Mouse (Mus musculus) mouse trophoblast stem cell (cell line): ENCODE data around the gene Acadm.

ENCODE experiments used
- in situ Hi-C, 2 experiments: fragments of 300-500 bp; cut with MseI, MboI; formaldehyde crosslinking; loops; 2 replicates in 1 of 2; 3 replicates in 1 of 2; pipeline ENCODE4 v1.15.1; 2025

The Acadm gene

DNA sequence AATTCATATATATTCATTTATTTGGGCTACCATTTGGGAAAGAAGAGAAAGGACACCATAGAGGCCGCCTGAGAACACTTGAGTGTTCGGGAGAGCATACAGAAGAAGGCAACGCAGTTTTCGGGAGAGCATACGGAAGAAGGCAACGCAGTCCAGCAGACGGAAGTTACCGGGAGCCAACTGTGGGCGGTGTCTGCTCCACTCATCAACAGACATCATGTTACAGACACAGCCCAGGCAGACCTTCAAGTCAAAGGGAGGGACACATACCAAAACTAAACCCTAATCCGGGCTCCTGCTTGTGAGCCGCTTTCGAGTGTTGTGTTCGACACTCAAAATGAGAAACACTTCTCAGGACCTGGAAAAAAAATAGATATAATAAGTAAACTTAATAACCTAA is 2.8 kb downstream of the Acadm start:
- in situ Hi-C loops, result no loop called here

DNA sequence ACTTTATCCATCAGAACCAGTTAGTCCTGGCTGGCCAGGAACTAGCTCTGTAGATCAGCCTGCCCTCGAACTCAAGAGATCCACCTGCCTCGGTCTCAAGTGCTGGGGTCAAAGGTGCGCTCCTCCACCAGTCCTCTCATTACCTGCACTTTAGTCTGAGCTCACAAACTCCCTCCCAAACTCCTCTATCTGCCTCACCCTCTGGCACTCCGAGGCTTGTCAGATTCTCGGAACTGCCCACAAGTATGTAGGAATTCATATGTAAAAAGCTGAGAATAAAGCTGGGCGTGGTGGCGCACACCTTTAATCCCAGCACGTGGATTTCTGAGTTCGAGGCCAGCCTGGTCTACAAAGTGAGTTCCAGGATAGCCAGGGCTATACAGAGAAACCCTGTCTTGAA is 3.9 kb downstream of the Acadm start:
- in situ Hi-C loops, result no loop called here

DNA sequence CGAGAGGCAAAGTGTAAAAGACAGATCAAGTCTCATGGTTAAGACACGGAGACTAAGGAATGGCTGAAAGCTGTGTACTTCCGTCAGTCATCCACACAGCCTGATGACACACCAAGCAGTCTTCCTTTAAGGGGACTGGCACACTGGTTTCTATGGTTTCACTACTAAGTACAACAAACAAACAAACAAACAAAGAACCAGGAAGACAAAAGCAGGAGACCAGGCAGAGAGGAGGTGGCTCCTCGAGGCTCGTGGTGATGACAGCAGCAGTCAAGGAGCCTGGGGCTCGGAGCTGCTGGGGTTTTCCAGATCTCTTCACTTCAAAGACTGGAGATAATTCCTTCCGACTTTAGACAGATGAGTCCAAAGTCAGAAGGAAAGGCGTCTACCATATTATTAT is 4.4 kb downstream of the Acadm start:
- in situ Hi-C loops, result no loop called here

DNA sequence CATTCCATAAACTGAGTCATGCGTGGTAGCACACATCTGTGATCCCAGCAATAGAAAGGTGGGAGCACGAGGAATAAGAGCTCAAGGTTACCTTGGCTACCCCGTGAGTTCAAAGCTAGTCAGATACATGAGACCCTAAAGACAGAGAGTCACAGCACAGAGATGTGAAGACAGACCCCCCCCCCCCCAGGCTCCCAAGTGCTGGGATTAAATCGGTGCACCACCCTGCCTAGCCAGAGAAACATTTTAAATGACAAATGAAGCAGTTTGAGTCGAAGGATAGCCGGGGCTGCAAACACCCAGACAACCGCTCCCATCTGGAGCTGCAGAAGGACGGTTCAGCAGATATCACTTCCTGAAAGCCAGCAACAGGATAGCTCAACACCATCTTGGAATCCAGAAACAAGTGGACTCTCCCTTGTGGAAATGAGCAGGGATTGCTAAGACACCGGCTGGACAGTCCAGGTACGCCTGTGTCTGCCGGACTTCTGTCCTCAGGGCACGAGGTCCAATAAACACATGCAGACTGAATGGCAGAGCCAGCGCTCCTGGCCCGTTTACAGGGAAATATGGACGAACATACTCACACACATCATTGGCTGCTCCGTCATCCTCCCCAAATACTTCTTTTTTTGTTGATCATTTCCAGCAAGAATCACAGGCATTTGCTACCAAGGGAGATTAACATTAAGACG is 7.2 kb downstream of the Acadm start:
- in situ Hi-C loops, result no loop called here

DNA sequence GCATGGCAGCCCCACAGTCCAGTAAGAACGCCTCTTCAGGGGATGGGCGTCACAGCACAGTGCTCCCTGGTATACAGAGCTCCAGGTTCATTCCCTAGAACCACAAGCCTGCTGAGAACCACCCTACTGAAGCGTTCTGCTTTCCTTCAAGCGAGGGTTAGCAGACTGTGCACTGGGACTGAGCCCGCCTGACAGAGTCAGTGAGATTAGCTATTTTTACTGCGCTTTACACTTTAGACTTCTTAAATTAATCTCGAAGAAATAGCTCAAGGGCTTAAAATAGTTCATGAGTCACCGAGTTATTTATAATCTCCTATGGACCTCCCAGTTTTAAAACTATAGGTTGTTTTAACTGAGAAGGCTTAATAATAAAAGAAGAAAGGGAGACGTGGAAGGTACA is 8.6 kb downstream of the Acadm start:
- in situ Hi-C loops, result no loop called here

DNA sequence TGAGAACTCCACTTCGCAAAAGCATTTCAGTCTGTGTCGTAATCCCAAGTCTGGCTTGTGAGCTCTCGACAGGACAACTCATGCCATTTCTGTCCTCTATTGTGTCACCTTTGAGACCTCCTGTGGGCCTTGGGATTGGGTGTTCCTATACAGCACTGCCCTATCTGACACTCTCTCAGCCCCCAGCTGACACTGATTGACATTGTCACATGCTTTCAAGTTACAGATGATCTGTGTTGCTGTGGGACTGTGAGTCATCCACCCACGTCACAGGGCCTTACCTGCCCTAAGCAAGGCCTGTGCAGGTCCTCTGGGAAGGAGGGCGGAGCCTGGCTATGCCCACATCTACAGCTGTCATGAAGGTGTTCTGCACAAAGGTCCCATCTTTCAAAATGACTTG is 12.0 kb downstream of the Acadm start:
- in situ Hi-C loops, result no loop called here

DNA sequence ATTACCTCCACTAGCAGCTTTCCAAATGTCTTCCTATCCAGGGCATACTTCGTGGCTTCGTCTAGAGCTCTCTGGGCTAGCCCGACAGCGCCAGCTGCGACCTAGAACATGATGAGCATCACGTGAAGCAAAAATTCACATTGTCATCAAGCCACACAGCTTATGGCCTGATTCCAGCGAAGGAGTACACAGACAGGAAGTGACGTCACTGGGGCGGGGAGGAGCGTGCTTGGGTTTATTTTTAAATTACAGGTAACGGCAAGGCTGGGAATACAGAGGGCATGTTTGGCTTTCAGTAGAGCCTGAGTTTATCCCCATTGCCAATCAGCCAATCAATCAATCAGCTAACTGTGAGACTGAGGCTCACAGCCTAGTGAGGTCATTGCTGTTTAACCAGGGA is 14.9 kb downstream of the Acadm start:
- in situ Hi-C loops, result no loop called here

DNA sequence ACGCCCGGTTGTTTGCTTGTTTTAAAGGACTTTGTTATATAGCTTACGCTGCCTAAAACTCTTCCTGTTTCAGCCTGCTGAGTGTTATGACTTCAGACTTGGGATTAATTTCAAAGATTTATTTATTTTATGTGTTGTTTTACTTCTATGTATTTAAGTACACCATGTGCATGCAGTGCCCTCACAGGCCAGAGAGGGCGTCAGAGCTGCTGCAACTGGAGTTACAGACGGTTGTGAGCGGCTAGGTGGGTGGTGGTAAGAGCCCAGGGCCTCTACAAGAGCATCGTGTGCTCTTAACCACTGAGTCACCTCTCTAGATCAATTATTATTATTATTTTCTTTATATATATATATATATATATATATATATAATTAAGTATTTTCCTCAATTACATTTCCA is 18.1 kb downstream of the Acadm start:
- in situ Hi-C loops, result no loop called here

DNA sequence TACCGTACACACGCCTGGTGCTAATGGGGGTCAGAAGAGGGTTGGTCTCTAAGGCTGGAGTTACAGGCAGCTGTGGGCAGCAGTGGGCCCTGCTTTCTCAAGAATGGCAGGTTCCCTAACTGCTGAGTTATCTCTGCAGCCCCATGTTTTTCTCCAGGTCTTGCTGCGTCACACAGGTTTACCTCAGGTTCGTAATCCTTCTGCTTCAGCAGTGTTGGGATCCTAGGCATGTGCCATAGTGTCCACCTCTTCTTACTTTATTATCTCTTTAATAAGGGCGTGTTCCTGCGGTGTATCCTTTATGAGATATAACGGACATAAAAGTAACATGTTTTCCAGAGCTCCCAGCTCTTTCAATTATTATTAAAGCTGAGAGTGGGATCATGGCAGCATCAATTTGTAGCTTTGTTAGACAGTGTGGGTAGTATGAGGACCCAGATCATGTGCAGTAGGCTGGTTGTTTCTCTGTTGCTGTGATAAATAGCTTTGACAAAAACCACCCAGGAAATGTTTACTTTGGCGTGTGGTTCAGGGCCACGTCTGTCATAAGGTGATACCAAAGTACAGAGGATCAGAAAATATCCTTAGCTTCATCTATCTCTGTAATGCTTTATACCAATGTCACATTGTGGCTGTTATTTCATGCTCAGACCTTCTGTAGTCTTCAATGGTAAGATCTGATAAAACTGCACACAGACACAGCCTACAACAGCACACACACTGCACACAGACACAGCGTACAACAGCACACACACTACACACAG is 23.1 kb downstream of the Acadm start:
- in situ Hi-C loops, result no loop called here

DNA sequence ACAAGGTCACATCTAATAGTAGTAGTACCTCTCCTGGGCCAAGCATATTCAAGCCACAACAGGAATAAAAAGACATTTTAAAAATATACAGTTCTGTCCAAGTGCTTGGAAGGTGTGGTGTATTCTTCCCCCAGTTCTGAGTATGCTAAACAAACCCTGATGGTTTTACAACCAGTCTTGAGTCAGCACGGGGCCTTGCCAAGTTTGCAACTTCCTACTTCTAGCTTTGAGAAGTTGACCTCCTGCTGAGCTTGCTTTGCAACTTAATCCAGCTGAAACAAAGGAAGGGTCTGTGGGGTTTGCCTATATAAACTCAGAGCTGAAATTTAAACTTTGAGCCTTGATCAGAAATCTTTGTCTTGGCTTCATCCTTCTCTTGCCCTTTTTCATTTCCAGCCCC is 27.2 kb downstream of the Acadm start:
- in situ Hi-C loops, result no loop called here

DNA sequence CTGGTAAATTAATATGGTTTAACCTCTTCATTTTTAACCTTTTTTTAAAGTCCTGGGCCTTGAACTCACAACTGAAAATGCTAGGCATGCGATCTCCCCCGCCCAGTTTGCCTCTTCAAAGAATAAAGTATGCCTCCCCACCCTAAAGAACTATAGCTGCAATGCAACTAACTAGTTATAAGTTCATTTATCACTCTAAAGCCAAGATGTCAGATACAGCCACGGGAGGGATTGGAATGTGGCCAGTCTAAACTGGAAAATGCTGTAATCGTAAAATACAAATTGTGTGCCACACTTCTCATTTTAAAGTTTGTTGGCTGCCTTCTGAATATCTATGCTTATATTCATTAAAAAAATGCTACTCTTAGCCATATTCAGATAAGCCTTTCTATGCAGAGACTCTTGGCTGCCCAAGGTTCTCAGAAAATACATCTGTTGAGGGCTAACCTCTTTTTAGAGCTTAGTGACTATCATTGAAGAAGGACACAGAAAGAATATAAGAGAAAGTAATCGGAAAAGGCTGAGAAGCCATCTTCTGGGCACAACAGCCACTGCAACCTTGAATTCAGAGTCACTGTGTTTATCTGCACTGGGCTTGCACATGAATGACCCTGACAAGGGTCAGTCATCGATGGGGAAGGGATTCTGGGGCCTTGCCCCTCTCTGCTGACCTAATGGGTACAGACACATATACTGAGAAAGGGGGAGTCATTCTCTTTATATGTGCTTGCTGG is 30.8 kb downstream of the Acadm start:
- in situ Hi-C loops, result no loop called here

DNA sequence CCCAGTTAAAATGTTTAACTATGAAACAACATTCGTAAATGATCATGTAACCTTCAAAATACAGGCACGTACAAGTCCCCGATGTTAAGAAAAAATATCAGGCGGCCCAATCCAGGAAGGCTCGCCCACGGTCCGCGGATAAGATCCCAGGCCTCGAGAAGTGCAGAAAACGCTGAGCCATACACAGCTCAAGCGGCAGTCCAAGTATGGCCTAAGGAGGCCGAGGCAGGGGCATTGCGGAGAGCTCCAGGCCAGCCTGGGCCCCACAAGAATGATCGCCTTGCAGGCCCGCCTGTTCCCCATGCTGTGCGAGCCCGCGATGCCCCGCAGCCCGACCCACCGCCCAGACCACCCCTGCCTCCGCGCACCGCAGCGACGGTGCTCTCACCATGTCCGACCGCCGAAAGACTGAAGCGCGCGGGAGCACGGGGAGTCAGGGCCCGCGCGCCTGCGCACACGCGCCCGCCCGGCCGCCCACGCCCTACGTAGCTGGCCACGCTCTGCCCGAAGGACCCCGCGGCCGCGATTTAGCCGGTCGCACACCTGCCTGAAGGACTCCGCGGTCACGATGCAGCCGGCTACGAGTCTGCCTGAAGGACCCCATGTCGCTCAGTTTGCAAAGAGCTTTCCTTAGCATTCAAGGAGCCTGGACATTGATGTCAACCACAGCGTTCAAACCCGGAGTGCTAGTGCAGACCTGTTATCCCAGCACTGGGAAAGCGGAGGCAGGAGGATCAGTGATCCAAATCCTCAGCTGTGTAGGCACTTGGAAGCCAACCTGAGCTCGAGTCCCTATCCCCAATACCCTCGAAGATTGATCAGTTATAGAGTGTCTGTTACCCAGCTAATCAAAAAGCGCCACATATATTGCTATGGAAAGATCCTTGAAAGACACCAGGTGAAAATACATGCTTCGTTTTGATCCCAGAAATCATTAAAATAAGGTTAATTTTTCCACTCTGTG is 31.6 kb downstream of the Acadm start, which contains the start of gene Rabggtb:
Gene Rabggtb, minus strand, starts transcription at position 464 of the 964 bp plus-strand sequence.
- in situ Hi-C loops, result no loop called here

DNA sequence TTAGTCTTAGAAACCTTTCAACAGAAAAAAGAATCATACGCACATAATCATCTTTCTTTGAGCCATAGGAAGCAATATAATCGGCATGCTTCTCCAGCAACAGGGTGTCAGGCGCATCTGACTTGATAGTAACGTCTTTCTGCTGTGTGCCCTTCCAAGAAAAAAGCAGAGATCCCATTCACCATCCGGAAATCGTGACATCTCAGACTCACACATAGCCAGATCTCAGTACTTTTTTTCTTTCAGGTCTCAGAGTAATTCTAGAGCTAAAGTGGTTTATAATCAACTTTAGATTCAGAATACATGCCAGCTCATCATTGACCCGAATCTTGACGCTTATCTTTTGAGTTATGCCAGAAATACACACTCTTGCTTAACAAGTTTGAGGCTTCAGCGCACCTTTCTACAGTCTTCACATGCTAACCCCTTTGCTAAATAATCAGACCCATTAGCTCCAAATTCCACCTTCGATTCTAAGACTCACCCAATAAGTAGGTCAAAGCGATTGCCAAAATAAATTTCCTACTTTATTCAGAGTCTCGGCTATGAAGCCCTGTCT is 32.5 kb downstream of the Acadm start:
- in situ Hi-C loops, result no loop called here

DNA sequence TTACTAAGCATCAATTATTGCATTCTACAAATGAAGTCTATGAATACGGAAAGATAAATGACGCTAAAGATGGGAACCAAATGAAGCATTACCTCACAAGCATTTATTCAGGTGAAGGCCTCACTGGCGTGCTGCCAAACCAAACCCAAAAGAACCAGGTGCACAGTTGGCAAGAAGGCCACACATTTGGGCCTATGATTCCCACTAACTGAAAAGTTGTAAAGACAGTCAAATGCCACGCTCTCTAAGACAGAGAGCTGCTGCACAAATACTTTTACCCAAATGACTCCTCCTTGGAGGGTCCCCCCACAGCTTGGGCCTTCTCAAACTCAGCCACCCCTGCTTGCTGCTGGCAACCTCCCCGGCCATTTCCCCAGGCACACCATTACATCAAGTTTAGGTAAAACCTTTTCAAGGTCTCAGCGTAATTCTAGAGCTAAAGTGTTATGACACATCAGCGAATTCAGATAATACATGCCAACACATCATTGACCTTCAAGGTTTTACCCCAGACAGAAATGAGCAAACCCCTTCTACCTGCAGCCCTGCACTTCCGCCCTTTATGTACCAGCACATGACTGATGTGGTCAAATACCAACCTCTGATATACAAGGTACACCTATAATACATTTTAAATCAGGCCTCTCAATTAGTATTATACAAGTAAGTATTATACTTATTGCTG is 33.1 kb downstream of the Acadm start:
- in situ Hi-C loops, result no loop called here

DNA sequence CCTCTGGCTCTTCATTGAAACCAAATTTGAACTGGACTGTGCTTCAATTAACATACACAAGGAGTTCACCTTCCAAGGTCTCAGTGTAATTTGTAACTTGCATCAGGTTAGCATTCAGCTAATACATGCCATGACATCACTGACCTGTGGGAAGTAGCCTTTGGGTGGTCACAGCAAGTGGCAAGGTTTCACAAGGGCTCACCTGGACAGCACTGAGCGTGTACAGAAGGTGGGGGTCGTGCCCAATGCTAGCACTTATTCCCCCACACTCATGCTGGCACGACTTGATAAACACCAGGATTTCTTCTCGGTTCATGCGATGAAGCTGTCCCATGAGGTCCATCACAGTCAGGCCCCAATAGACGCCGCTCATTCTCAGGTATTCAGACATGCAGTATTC is 33.9 kb downstream of the Acadm start:
- in situ Hi-C loops, result no loop called here

DNA sequence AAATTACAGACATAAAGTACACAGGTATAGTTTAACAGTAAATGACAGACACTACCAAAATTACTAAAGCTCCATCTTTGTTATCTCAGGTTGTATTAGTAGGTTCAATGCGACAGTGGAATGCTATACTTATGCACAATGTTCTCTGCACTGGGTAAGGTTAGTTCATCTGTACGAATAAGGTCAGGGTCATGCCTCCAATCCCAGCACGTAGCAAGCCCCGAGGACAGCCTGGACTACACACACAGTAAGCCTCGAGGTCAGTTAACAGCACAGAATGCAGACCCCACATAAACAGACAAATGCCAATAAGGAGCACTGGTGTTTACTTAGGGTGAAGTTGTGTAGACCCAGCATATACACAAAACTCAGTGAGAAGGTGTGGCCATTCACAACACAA is 35.5 kb downstream of the Acadm start:
- in situ Hi-C loops, result no loop called here

DNA sequence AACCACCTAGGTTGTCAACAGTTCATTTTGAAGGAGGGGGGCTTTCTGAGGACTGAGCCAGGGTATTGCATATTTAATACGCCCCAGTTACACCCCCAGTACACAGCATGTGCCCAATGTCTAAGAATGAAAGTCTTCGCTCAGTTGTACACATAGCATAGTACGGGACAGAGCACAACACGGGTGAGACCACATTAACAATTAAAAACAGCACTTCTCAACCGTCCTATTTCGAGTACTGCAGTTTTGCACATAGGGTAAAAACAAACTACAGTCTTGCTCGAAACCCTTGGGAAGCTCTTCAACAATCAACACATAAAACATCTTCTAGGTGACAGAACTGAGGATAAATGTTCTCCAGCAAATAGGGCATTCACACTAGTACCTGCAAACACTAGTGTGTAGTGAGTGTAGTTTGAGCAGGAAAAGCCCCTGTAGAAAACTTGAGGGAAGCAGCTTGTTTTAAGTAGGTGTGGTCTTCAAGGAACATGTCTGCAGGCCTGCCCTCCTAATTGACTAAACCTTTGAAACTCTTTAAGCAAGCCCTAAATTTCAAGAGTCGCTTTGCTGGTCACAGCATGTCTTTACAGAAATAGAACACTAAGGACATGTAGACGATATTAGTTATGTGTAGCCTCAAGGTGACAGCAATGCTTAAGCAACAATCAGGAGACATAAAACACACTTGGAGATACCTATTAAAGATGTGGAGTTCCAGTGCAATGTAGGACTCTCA is 38.1 kb downstream of the Acadm start, which contains the start of gene Msh4:
Gene Msh4, minus strand, starts transcription at position 3 of the 736 bp plus-strand sequence.
- in situ Hi-C loops, result no loop called here

DNA sequence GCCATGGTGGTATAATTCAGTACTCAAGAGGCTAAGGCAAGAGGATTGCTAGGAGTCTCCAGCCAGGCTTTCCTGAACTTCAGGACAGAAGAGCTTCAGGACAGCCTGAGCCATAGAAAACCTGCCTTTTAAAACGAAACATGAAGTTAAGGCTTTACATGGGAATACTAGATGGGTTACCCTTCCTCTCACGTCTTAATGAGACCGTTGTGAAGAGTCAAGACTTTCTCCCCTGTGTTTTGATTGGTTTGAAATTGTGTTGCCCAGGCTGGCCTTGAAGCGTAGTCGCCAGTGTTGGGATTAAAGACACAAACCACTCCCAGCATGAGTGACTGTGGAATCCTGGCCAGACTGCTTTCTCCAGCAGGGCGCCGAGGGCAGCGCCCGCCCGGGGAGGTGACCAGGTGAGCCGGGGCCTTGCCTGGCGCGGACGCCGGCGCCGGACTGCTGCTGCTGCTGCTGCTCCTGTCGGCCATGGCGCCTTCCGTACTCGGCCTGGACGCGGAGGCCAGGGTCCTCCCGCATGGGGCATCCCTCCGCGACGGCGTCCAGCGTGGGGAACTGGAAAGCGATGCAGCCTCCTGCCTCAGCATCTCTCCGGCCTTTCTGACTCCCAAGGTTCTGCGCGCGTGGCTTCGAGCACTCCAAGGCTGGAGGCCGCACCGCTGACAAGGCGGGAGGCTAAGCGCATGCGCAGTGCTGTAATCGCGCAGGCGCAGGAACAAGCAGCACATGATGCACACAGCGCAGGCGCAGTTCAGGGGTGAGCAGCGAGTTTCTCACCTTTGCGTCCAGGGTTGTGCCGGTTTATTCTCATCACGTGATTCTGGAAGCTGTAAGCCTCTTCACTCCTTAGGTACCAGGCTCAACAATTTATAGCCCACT is 38.9 kb downstream of the Acadm start:
- in situ Hi-C loops, result no loop called here

DNA sequence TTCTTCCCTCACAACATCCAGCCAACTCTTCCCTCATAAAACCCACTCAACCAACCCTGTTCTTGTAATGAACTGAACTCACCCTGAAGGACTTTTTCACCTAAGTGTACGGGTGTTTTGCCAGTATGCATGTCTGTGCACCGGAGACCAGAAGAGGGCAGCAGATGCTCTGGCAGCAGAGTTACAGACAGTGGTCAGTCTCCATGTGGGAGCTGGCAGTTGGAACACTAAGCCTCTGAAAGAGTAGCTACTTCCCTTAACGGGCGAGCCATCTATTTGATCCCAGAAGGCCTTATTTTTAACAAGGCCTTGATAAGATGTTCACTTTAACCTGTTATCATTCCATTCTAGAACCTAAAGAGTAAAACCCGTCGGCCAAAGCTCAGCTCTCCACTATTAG is 39.8 kb downstream of the Acadm start:
- in situ Hi-C loops, result no loop called here
